Mouse (Mus musculus) forebrain, embryonic 14.5 days (tissue): Measurements from ENCODE around the gene Slc35c2. TPM values are rescaled to one million over a fixed set of nuclear protein-coding genes. Genes with fewer than 3 reads are reported as not detected.

Source experiments
- ATAC-seq: fragments of 200-750 bp; cut with Nextera tagmentation; 2 replicates; pipeline ENCODE4 v1.8.0; 2017; ENCODE audit warnings: mild to moderate bottlenecking, moderate library complexity
- DNase-seq: peaks from one replicate; pipeline ENCODE4 v3.0.0-alpha.2; 2015; ENCODE audit warnings: low spot score
- H3K27ac ChIP-seq: fragments of 300-500 bp; sonication (generic); 2 replicates; pipeline ENCODE4 v1.5.1; 2014; ENCODE audit warnings: low read depth, mild to moderate bottlenecking, control low read depth, low read length, moderate library complexity
- H3K27me3 ChIP-seq: fragments of 300-500 bp; sonication (generic); replicated peaks from 2 replicates; pipeline ENCODE4 v1.6.1; 2014; ENCODE audit warnings: low read length, control low read depth, mixed read lengths; ENCODE audit not compliant: control insufficient read depth, insufficient read depth
- H3K36me3 ChIP-seq: fragments of 300-500 bp; sonication (generic); 2 replicates; pipeline ENCODE4 v1.6.1; 2014; ENCODE audit warnings: low read length, control low read depth; ENCODE audit not compliant: control insufficient read depth, insufficient read depth
- H3K4me1 ChIP-seq: fragments of 300-500 bp; sonication (generic); 2 replicates; pipeline ENCODE4 v1.6.1; 2014; ENCODE audit warnings: antibody characterized with exemption, low read length, control low read depth; ENCODE audit not compliant: control insufficient read depth, insufficient read depth
- H3K4me2 ChIP-seq: fragments of 300-500 bp; sonication (generic); 2 replicates; pipeline ENCODE4 v1.6.1; 2014; ENCODE audit warnings: mild to moderate bottlenecking, control low read depth, low read length
- H3K4me3 ChIP-seq: fragments of 300-500 bp; sonication (generic); 2 replicates; pipeline ENCODE4 v1.5.1; 2014; ENCODE audit warnings: low read depth, low read length, control low read depth
- H3K9ac ChIP-seq: fragments of 300-500 bp; sonication (generic); 2 replicates; pipeline ENCODE4 v1.6.1; 2014; ENCODE audit warnings: mild to moderate bottlenecking, low read length, control low read depth, moderate library complexity
- H3K9me3 ChIP-seq: fragments of 300-500 bp; sonication (generic); replicated peaks from 2 replicates; pipeline ENCODE4 v1.6.1; 2016; ENCODE audit warnings: low read length, control low read depth, mixed read lengths; ENCODE audit not compliant: control insufficient read depth
- WGBS: fragments of 180-500 bp; shearing (Covaris S2); extraction: QIAGEN DNeasy Blood & Tissue Kit; methylation state at CpG from one replicate; pipeline ENCODE4 v1.1.7; 2014; 5-methylcytosine and 5-hydroxymethylcytosine counted together
- polyA plus RNA-seq: library from polyadenylated mRNA; unstranded; fragments of >200 nt; fragmentation: Nextera tagmentation; extraction: Ambion mirVana; gene quantifications from 2 replicates; pipeline ENCODE4 v1.2.1, GENCODE M21; 2014

Gene Slc35c2
- polyA plus RNA-seq, 1 experiment from 2014 or later, result 54.7 TPM

DNA sequence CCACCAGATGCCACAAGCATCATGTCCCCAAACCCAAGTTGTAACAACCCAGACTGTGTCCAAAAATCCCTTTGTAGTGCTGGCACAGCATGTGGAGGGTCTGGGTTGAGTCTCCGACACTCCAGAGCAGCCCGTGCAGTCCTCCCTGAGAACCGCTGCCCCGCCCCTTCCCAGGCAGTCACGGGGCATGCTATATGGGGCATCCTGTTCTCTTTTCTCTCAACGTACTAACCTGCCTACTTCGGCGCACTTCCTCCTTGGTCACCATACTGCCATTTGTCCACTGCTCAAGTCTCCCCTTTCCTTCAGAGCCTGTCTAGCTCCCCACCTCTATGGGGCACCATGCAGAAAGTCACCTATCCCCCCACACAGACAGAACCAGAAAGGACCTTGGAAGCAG is 2.0 kb downstream of the Slc35c2 start:
- no peak for DNase-seq
- whole genome bisulfite sequencing, result 88% methylated on average over 8 of the region's 8 CpGs
- no peak overlapping the region for H3K4me2 ChIP-seq

DNA sequence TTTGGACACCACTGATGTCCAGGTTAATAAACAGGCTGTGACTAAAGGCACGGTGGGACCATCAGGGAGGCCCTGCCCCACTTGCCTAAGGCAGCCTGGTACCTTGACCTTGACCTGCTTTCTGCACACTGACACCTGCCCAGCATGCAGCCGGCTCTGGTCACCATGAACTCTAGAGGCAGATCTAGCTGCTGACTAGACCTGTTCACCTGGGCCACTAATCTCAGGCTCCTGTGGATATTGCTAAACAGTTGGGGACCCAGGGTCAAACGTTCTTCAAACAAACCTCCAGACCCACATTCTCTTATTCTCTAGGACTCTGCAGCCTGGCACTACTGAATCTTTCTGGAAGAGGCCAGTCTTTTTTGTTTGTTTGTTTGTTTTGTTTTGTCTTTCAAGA is 2.6 kb downstream of the Slc35c2 start:
- Histone ChIP-seq H3K27ac (no peak overlapping the region), H3K9me3 (no peaks in the 10 kb centered on the region), H3K4me3 (no peak overlapping the region), H3K36me3 (peaks cover 32% of the 10 kb centered on the region), H3K4me1 (peaks cover 20% of the 10 kb centered on the region), H3K4me2 (no peak overlapping the region), H3K9ac (no peak overlapping the region), H3K27me3 (no peaks in the 10 kb centered on the region)
- no peak for ATAC-seq
- WGBS, result 84% methylated on average over 3 of the region's 3 CpGs
- no peak for DNase-seq

More for the DNA sequence above, 2.0 kb downstream of the Slc35c2 start:
- no peak for ATAC-seq
- no peaks in the 10 kb centered on the region for H3K27me3 ChIP-seq
- H3K9me3 ChIP-seq, result no peaks in the 10 kb centered on the region
- H3K27ac ChIP-seq, result no peak overlapping the region
- peaks cover 33% of the 10 kb centered on the region for H3K36me3 ChIP-seq
- H3K4me3 ChIP-seq, result no peak overlapping the region
- no peak overlapping the region for H3K9ac ChIP-seq
- H3K4me1 ChIP-seq, result peaks cover 20% of the 10 kb centered on the region

DNA sequence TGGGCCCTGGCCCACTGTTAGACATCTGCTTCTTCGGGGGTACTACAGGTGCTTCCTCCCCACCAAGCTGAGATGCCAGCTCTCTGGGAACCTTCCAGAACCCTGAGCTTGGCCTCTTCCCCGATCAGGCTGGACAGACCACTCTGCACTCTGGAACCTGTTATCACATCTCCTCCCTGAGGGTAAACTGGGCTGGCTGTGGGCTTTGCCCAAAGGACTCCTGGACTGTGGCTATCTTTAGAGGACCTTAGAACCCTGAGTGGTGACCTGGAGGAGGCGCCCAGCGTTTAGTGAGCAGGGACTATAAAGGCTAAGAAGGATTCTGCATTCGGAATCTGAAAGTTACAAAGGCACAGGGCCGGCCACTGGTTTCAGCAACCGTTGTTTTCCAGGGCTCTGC is 3.3 kb downstream of the Slc35c2 start:
- no peak overlapping the region for H3K27ac ChIP-seq
- 90% methylated on average over 7 of the region's 7 CpGs for WGBS
- H3K27me3 ChIP-seq, result no peaks in the 10 kb centered on the region
- DNase-seq (no peak), ATAC-seq (no peak)
- H3K4me3 ChIP-seq, result no peak overlapping the region
- H3K4me2 ChIP-seq, result no peak overlapping the region
- H3K9me3 ChIP-seq, result no peaks in the 10 kb centered on the region
- H3K4me1 ChIP-seq, result peaks cover 19% of the 10 kb centered on the region
- H3K9ac ChIP-seq, result no peak overlapping the region
- peaks cover 26% of the 10 kb centered on the region for H3K36me3 ChIP-seq

DNA sequence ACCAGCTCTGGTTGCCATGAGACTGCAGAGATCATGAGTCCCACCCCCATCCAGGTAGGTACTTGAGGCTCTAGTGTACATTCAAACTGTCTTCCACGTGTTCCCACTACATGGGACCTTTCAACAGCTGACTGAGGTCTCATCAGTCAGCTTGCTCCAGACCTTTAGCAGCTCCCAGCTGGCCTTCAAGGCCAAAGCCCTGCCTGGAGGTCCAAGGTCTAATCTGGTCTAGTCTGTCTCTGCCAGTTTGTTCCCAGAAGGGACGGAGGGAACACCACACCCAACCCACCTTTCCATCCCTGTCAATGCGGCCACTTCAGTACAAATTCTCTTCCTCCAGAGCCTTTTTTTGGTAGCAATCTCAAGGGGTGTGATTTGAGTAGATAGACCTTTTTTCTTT is 4.0 kb downstream of the Slc35c2 start:
- H3K4me2 ChIP-seq, result no peak overlapping the region
- no peaks in the 10 kb centered on the region for H3K9me3 ChIP-seq
- 91% methylated on average over 3 of the region's 3 CpGs for WGBS
- peaks cover 13% of the 10 kb centered on the region for H3K4me1 ChIP-seq
- H3K4me3 ChIP-seq, result no peak overlapping the region
- ATAC-seq (no peak), DNase-seq (no peak)
- peaks cover 24% of the 10 kb centered on the region for H3K36me3 ChIP-seq
- no peaks in the 10 kb centered on the region for H3K27me3 ChIP-seq
- H3K9ac ChIP-seq, result no peak overlapping the region
- H3K27ac ChIP-seq, result no peak overlapping the region

DNA sequence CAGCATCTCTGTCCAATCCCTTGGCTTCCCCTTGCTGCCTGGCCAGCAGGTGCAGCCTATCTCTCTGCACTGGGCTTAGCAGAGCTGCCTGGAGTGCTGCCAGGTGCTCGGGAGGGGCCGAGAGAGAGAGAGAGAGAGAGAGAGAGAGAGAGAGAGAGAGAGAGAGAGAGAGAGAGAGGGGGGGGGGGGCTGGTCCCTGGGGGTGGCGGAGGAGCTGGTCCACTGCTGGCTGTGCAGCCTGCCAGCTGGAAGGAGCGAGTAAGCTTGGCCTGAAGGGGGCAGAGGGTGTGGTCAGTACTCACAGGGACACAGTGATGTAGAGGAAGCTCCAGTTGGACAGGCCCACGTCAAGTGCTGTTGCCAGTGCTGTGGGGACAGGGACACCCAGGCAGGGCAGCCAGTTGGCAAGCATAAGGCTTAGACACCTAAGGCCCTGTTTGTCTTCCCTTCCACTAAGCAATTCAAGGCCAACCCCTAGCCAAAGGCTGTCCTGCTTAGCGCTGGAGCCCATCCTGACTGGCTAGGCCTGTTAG is 5.8 kb downstream of the Slc35c2 start:
- WGBS, result 41% methylated on average over 4 of the region's 6 CpGs
- peaks cover 36% of the 10 kb centered on the region for H3K36me3 ChIP-seq
- DNase-seq (no peak), ATAC-seq (peak; percentile 37; the same call in 1 of the 2 replicates)
- no peak overlapping the region for H3K4me2 ChIP-seq
- no peak overlapping the region for H3K27ac ChIP-seq
- H3K27me3 ChIP-seq, result 0 out of 2 replicates have a peak, but pooled peaks cover 1% of the 10 kb centered on the region
- H3K9me3 ChIP-seq, result no peaks in the 10 kb centered on the region
- no peak overlapping the region for H3K9ac ChIP-seq
- peaks cover 6% of the 10 kb centered on the region for H3K4me1 ChIP-seq
- no peak overlapping the region for H3K4me3 ChIP-seq

DNA sequence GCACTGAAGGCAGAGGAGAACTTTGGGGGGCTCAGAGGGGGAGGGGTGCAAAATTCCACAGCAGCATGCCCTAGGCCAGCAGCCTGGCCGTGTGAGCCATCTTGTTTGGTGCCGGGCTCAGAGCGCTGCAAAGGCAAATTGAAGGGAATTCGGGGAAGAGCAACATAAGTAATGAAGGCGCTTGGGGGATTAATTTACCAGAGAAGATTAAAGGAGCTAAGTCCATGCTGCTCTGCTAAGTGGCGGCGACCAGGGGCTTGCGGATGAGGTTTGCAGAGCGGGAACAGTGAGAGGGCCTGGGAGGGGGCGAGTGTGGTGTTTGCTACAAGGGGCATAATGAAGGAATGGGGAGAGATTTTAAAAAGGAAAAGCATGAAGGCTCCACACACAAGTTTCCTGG is 8.3 kb downstream of the Slc35c2 start:
- ATAC-seq (no peak), DNase-seq (no peak)
- H3K27ac ChIP-seq, result no peak overlapping the region
- peaks cover 18% of the 10 kb centered on the region for H3K4me1 ChIP-seq
- no peak overlapping the region; the same call in 1 of the 2 replicates for H3K9ac ChIP-seq
- 0 out of 2 replicates have a peak, but pooled peaks cover 2% of the 10 kb centered on the region for H3K27me3 ChIP-seq
- H3K36me3 ChIP-seq, result peaks cover 39% of the 10 kb centered on the region
- H3K4me3 ChIP-seq, result no peak overlapping the region
- WGBS, result 14% methylated on average over 10 of the region's 10 CpGs
- no peak overlapping the region for H3K4me2 ChIP-seq
- H3K9me3 ChIP-seq, result no peaks in the 10 kb centered on the region

DNA sequence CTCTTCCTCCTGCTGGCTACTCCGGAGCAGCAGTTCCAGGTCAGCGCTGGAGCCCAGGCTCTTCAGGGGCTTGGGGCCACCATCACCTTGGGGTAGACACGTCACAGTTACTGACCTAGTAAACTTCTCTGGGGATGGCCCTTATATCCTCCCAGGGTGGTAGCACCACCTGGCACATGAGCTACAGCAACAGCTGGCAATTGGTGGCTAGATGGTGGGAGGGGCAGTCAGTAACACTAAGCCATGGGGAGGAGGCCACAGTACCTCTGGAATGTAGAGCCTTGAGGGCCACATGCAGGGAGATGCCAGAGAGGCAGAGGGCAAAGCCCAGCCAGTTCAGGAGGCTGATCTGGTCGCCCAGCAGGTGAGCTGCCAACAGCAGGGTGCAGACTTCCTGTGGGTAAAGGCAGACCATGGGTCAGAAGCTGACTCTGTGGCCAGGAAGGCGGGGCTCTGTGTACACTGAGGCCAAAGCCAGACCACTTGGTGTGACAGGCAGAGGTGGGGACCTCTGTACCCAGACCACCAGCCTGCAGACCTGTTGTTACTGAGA is 10.4 kb downstream of the Slc35c2 start:
- H3K27ac ChIP-seq, result no peak overlapping the region
- ATAC-seq (no peak), DNase-seq (no peak)
- no peak overlapping the region for H3K4me2 ChIP-seq
- no peak overlapping the region for H3K9ac ChIP-seq
- 0 out of 2 replicates have a peak, but pooled peaks cover 2% of the 10 kb centered on the region for H3K27me3 ChIP-seq
- peaks cover 26% of the 10 kb centered on the region for H3K4me1 ChIP-seq
- no peak overlapping the region for H3K4me3 ChIP-seq
- peaks cover 28% of the 10 kb centered on the region for H3K36me3 ChIP-seq
- 72% methylated on average over 5 of the region's 5 CpGs for WGBS
- no peaks in the 10 kb centered on the region for H3K9me3 ChIP-seq

DNA sequence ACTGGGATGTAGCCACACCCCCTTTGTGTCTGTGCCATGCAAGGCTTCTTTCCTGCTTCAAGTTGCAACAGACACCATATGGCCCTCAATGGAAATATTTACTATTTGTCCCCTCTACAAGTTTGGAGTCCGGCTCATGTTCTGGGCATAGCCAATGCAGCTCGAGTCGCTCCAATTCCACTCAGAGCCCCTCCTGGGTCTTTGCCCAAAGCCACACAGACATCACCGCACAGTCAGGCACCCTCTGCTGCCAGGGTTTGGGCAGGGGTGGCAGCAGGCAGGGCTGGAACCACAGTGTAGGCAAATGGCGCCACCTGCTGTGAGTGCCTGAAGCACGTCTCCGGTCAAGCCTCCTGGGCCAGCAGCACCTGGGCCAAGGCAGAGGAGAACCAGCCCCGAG is 11.8 kb downstream of the Slc35c2 start:
- H3K9ac ChIP-seq, result no peak overlapping the region
- peaks cover 32% of the 10 kb centered on the region for H3K4me1 ChIP-seq
- no peaks in the 10 kb centered on the region for H3K9me3 ChIP-seq
- H3K27me3 ChIP-seq, result 0 out of 2 replicates have a peak, but pooled peaks cover 2% of the 10 kb centered on the region
- DNase-seq (peak; percentile 90), ATAC-seq (peak; percentile 85)
- peak overlapping the region; percentile 67 for H3K27ac ChIP-seq
- peaks cover 23% of the 10 kb centered on the region for H3K36me3 ChIP-seq
- H3K4me3 ChIP-seq, result no peak overlapping the region
- 15% methylated on average over 8 of the region's 8 CpGs for WGBS
- H3K4me2 ChIP-seq, result no peak overlapping the region

DNA sequence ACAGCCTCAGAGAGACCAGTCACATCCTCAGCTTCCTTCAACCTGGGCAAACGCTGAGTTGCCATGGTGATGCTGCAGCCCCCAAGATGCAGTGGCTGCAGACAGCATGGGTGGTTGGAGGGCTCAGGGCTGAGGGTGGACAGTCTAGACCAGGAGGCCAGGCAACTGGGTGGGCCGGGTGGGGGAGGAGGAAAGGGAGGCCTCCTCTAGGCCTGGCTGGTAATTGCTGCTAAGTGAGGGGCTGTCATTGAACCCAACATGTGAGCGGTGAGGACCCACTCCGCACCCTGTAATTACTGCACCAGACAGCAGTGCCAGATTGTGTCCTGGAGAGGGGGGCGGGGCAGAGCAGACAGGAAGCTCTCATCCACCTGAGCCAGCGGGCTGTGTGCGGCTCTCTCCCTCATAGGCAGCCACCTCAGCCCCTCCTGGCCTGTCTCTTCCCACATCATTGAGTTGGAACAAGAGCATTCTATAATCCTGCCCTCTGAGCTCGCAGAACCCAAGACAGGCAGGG is 12.5 kb downstream of the Slc35c2 start:
- WGBS, result 30% methylated on average over 8 of the region's 8 CpGs
- Histone ChIP-seq H3K4me3 (no peak overlapping the region), H3K9me3 (no peaks in the 10 kb centered on the region), H3K9ac (peak overlapping the region; percentile 17; the same call in 1 of the 2 replicates), H3K4me1 (peaks cover 35% of the 10 kb centered on the region), H3K4me2 (no peak overlapping the region), H3K36me3 (peaks cover 16% of the 10 kb centered on the region), H3K27ac (peak overlapping the region; percentile 67), H3K27me3 (0 out of 2 replicates have a peak, but pooled peaks cover 2% of the 10 kb centered on the region)
- DNase-seq (peak; percentile 66), ATAC-seq (peak; percentile 71)
